Mouse (Mus musculus) liver, postnatal 0 days (tissue): Measurements from ENCODE around the gene Dnajb5.
"Not testable (repeated sequence)": the region's sequence is repeated elsewhere in the genome, so short reads cannot be mapped to it uniquely, and the experiment has no call there.

Experiments
- CTCF ChIP-seq: sonication (generic); IDR thresholded peaks from 2 replicates; pipeline ENCODE4 v1.5.1; 2016; ENCODE audit warnings: antibody characterized with exemption, low read depth
- EP300 ChIP-seq: IDR thresholded peaks from 2 replicates; pipeline ENCODE4 v1.6.1; 2016; ENCODE audit warnings: antibody characterized with exemption, low read depth, mild to moderate bottlenecking

DNA sequence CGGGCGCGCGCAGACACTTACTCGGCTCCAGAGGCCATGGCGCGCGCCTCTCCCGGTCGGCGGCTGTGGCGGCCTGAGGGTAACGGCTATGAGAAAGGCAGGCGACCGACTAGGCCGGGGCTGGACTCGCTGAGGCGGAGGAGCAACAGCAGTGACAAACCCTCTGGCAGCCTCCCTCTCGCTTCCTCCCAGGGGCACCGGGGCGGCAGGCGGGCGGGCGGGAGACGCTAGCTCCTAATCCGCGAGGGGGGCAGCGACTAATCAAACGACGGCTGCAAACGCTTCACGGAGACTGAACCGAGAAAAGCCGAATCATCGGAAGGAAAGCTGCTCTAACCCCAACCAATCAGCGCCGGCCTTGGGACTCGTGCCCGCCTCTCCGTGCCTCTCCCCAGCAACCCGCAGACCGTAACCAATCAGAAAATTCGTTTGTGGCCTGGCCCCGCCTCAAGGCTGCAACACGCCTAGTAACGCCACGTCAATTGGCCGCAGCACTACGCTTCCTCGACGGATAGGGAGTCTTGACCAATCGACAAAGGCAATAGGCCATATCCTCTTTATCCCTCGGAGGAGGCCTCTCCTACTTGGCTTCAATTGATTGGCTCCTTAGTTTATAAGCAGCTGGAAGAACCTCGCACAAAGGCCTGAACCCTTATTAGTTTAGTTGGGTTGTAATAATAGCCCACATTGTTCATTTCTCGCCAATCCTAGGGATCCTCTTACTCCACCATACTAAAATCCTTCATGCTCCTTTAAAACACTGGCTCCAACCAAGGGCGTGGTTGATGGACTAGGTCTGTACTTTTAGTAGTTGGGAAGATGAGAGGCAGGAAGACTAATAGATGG lies 50.8 kb downstream of the Dnajb5 start, which contains the start of gene Vcp:
- TF ChIP-seq EP300, CTCF: not testable (repeated sequence)
